Mouse (Mus musculus) layer of hippocampus, postnatal 14 days (tissue): ENCODE data around the gene Hecw2. TPM values are rescaled to one million over a fixed set of nuclear protein-coding genes. Genes with fewer than 3 reads are reported as not detected.

ENCODE experiments used
- DNase-seq, 2 experiments: peaks; one replicate each; pipeline ENCODE4 v3.0.0; 2021 to 2022; ENCODE audit warnings: low spot score in 2 of 2, mixed read lengths in 1 of 2
- total RNA-seq, 2 experiments: library from RNA; stranded (reverse); gene quantifications; 2 replicates each; pipeline ENCODE4 v1.2.3; 2021

Gene Hecw2
- total RNA-seq, 2 experiments from 2014 or later, result 25.9 to 26.7 TPM

- no peak for DNase-seq
These were observed 197.7 kb downstream of the Hecw2 start for GRCm38 (mm10) chr1:53997239-53997638.

DNA sequence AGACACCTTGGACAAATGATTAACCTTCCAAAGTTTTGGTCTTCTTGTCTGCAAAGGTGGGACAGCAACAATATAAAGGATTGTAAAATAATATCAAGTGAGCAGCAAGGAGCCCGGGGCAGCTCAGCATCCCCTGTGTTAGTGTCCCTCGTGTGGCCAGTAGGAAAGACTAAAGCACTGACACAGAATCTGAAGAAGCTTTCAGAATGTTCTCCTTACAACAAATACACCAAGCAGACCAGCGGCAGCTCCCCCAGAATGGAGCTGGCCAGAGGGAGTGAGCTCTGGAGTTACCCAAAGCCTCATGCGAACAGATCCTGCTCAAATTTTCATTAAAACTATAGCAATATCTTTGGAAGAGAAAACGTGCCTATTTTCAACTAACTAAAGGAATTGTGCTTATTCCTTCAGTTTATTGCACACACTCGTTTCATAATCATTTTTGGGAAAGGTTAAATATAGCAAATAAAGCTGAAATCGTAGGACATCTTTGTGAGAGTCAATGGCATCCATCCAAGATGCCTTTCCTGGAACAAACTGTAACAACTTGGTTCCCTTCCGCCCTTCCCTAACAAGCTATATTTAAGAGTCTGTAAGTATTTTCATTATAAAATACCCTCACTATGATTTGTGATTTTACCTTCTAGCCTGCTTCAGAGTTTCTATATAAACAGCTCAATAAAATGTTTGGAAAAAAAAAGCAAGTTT, 208.6 kb downstream of the Hecw2 start:
- no peak for DNase-seq

- DNase-seq, result no peak
These were observed 216.5 kb downstream of the Hecw2 start for GRCm38 (mm10) chr1:53978514-53978831.

DNA sequence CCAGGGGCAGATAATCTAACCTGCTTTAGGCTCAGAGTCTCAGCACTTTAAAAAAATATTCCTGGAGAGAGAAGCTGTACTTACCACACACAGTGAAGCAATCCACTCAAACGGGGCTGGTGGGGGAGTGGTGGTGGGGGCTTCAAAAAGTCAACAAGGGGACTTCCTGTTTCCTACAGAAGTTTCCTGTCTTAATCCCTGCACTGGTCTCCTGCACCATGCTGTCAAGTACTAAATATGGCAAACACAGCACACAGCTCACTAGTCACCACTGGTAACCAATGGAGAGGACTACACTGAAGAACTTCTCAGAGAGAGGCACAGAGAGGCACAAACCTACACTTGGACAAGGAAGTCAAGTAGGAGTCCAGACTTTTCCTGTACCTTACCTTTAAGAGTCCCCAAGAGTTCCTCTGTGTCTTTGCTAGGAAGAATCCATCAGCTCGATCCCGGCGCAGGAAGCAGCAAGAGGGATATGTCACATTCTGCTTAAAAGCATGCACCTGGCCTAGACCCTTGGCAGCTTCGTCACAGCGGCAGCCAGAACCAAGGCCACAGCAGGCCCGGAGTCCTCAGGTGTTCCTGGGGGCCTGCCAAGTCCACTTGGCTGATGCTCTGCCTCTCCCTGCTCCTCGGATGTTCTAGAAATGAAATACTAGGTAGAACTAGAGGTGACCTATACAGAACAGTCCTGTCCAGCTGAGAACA, 217.0 kb downstream of the Hecw2 start:
- DNase-seq, result no peak

DNA sequence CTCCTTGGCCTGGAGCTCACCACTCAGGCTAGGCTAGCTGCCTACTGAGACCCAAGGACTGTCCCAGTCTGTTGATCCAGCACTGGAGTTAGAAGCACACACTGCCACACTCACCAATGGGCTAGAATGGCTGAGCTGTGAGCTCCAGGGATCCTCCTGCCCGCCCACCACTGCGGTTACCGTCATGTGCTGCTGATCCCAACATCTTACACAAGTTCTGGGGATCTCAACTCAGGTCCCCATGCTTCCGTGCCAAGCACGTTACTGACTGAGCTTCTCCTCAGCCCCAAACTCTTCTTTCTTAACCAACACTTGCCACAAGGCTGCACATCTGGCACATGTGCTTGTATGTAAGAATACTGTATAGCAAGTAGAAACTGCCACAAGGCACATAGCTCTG, 218.2 kb downstream of the Hecw2 start:
- DNase-seq, result no peak

- no peak for DNase-seq
These were observed 218.9 kb downstream of the Hecw2 start for GRCm38 (mm10) chr1:53976100-53976499.

GRCm38 (mm10) chr1:53974941-53975340, 220.0 kb downstream of the Hecw2 start:
- no peak for DNase-seq

- peak in 1 of 2 experiments; percentile 7 for DNase-seq
These were observed 224.5 kb downstream of the Hecw2 start for GRCm38 (mm10) chr1:53970326-53970977.

GRCm38 (mm10) chr1:53952395-53952794, 242.6 kb downstream of the Hecw2 start:
- peak; percentile 7 to 44 for DNase-seq

DNA sequence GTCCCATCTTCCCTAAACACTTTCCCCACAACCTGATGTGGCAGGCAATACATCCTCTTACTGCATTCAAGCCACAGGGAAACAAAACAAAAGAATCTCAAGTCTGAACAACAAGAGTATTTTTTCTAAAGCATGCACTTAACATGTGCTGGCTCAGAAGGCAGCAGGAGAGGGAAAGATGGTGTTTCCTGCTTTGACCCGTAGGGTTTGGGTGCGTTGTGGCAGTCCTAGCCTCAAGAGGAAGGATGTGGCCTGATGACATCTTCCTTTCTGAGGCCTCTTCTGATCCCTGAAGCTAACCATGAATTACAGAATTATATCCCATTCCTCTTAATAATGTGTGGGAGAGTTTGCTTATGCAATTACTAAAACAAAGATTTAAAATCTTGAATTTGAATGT, 249.2 kb downstream of the Hecw2 start:
- DNase-seq, result no peak

DNA sequence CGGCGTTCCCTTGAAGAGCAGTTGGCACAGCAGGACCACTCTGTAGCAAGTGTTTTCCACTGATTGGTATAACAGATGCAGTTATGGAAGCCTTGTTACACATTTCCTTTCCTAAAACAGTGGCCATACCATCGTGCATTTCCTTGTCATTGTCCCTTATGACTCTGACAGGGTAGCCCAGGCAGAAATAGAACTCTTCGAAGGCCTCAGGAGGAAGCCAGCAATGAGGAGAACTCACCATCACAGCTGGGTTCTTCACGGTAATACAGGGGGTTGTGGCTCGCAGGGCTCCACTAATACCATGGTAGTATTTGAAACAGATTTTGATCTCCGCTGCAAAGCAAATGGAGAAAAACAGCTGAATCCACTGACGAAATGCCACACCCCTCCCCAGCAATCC, 252.5 kb downstream of the Hecw2 start:
- no peak for DNase-seq

DNA sequence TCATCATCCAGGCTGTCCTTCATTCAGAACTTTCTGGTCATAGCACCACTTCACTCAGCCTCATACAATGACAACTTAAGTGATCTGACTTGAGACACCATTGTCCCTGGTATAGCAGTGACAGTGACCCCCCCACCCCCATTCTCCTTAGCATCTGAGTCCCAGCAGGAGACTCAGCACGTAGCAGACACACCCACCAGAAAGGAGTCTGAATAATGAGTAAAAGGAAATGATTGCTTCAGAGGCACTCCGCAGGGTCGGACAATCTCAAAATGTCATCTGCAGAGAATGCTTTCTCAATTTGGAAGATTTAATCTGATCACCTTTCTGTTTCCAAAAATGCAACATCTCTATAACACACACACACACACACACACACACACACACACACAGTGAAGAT, 253.4 kb downstream of the Hecw2 start:
- no peak for DNase-seq

- DNase-seq, result no peak
These were observed 254.5 kb downstream of the Hecw2 start for GRCm38 (mm10) chr1:53940268-53941017.

- no peak for DNase-seq
These were observed 255.7 kb downstream of the Hecw2 start for GRCm38 (mm10) chr1:53939291-53939690.

- DNase-seq, result no peak
These were observed 261.7 kb downstream of the Hecw2 start for GRCm38 (mm10) chr1:53933308-53933707.

GRCm38 (mm10) chr1:53931314-53931713, 263.7 kb downstream of the Hecw2 start:
- no peak for DNase-seq

DNA sequence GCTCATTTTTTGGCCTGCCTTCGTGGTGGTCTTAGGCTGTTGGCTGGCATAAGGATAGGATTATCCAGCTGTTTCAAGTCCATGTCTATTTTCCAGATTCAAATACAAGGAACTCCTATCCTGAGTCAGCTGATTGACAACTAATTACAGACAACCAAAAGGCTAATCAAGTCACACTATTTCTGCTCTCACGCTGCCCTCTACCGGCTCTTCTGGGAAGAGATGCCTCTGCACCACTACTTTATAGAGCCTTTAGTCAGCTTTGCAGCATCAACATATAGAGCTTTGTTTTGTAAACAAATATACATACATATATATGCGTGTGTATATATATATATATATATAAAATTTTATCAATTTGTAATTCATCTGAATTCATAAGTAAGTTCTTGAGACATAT, 267.4 kb downstream of the Hecw2 start:
- DNase-seq, result peak; percentile 19 to 51

GRCm38 (mm10) chr1:53925149-53925901, 269.6 kb downstream of the Hecw2 start:
- DNase-seq, result no peak

DNA sequence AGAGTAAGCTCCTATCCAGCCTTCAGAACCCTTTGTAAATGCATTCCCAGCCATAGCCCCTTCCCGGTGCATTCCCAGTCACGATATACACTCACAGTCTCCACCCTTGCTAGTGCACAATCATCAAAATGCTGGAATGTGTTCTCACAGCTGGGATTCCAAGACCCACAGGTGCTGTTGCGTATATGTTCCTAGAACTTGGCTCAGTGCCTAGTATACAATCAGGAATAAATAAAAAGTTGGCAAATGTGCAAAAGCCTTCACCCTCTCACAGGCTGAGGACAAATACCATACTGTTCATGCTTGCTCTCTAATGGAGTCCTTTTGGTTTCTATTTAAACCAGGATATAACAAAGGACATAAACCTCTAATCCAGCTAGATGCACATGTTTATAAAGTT, 283.1 kb downstream of the Hecw2 start:
- DNase-seq, result no peak

DNA sequence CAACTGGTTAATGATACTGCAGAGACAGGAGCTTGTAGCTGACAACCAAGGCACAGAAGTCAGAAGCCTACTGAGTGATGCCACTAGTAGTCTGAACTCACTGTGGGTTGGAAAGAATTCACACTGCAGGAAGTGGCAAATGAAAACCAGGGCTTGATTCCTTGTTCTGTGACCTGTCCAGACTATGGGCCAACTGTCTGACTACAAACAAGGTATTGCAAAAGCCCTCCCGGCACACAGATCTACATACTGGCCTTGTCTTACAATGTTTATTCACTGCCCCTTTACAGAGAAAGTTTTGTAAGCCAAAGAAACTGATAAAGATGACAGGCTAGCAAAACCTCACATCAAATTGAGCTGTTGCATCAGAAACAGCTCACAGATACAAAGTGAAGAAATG, 284.7 kb downstream of the Hecw2 start:
- DNase-seq, result no peak

DNA sequence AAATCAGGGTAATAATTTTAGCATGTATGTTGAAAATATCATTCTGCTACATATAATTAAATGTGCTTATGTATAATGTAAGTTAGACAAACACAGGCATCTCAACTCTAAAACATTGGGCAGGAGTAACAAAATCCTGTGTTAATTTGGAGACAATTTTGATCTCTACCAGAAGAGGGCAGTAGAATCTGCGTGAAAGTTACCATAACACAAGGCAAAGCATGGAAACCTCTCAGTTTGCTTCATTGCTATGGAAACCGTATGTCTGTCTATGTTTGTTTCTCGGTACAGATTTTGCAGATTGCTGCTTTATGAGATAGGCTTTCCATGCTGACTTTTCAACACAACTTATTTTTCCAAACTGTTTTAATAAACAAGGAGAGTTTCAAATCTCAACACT, 285.9 kb downstream of the Hecw2 start:
- peak in 1 of 2 experiments; percentile 78 for DNase-seq
